Mouse (Mus musculus): ENCODE results near the gene Prdm16. TPM values are rescaled to one million over a fixed set of nuclear protein-coding genes. Genes with fewer than 3 reads are reported as not detected.

Prdm16 gene
- total RNA-seq, 1 experiment = 3.1 TPM

GRCm38 (mm10) chr4:154425284-154425683 lies 211.4 kb downstream of the Prdm16 start:
- Histone ChIP-seq H3K4me1 (ENCODE audit: control insufficient read depth in 2 of 2, insufficient read depth in 2 of 2, low read length in 2 of 2, poor library complexity in 1 of 2) (no peaks in the 10 kb centered on the region; a peak in 1 of 4 replicates), H3K36me3 (ENCODE audit: control insufficient read depth, insufficient read depth, low read length, poor library complexity, severe bottlenecking) (no peaks in the 10 kb centered on the region), H3K27ac (ENCODE audit: insufficient read depth, low read depth, low read length, poor library complexity, severe bottlenecking) (peak overlapping the region; percentile 13; the same call in 1 of the 2 replicates), H3K9me3 (ENCODE audit: control insufficient read depth, insufficient read depth, low read depth, low read length) (no peaks in the 10 kb centered on the region), H3K4me3 (ENCODE audit: insufficient read depth in 1 of 2, low read depth in 1 of 2, low read length in 2 of 2, poor library complexity in 1 of 2, severe bottlenecking in 1 of 2) (peak overlapping the region in 1 of 2 experiments; percentile 14; a peak in 1 of 4 replicates), H3K9ac (ENCODE audit: insufficient read depth, low read depth, low read length, poor library complexity, severe bottlenecking) (no peak overlapping the region)
- TF ChIP-seq ZNF384 (IDR thresholded peaks at IDR 0.05; ENCODE audit: low read depth, low read length) = no peak
- no peak for TF ChIP-seq MAFK (IDR thresholded peaks at IDR 0.05; ENCODE audit: insufficient read depth, low read depth, low read length)
- no peak for TF ChIP-seq HCFC1 (IDR thresholded peaks at IDR 0.05; ENCODE audit: borderline replicate concordance, insufficient read depth, low read length)
- TF ChIP-seq ZC3H11A (IDR thresholded peaks at IDR 0.05; ENCODE audit: borderline replicate concordance, low read depth, low read length) = no peak
- no peak for TF ChIP-seq CHD2 (IDR thresholded peaks at IDR 0.05; ENCODE audit: low read depth, low read length)
- in situ Hi-C loops (cut with MboI; ENCODE audit: low sequenced_read_pairs in 2 of 2, unreplicated experiment in 2 of 2) = no loop called here
- no peak for DNase-seq (ENCODE audit: low read depth, low spot score)

GRCm38 (mm10) chr4:154424681-154425080 lies 212.0 kb downstream of the Prdm16 start:
- TF ChIP-seq CHD2 (IDR thresholded peaks at IDR 0.05; ENCODE audit: low read depth, low read length) (no peak), MAFK (IDR thresholded peaks at IDR 0.05; ENCODE audit: insufficient read depth, low read depth, low read length) (no peak), ZC3H11A (IDR thresholded peaks at IDR 0.05; ENCODE audit: borderline replicate concordance, low read depth, low read length) (no peak), ZNF384 (IDR thresholded peaks at IDR 0.05; ENCODE audit: low read depth, low read length) (no peak), HCFC1 (IDR thresholded peaks at IDR 0.05; ENCODE audit: borderline replicate concordance, insufficient read depth, low read length) (no peak)
- Histone ChIP-seq H3K4me3 (ENCODE audit: insufficient read depth in 1 of 2, low read depth in 1 of 2, low read length in 2 of 2, poor library complexity in 1 of 2, severe bottlenecking in 1 of 2) (no peak overlapping the region), H3K9me3 (ENCODE audit: control insufficient read depth, insufficient read depth, low read depth, low read length) (no peaks in the 10 kb centered on the region), H3K27ac (ENCODE audit: insufficient read depth, low read depth, low read length, poor library complexity, severe bottlenecking) (no peak overlapping the region), H3K36me3 (ENCODE audit: control insufficient read depth, insufficient read depth, low read length, poor library complexity, severe bottlenecking) (no peaks in the 10 kb centered on the region), H3K9ac (ENCODE audit: insufficient read depth, low read depth, low read length, poor library complexity, severe bottlenecking) (no peak overlapping the region), H3K4me1 (ENCODE audit: control insufficient read depth in 2 of 2, insufficient read depth in 2 of 2, low read length in 2 of 2, poor library complexity in 1 of 2) (no peaks in the 10 kb centered on the region; a peak in 1 of 4 replicates)
- no peak for DNase-seq (ENCODE audit: low read depth, low spot score)
- in situ Hi-C loops (cut with MboI; ENCODE audit: low sequenced_read_pairs in 2 of 2, unreplicated experiment in 2 of 2) = no loop called here

- H3K36me3 ChIP-seq (ENCODE audit: control insufficient read depth, insufficient read depth, low read length, poor library complexity, severe bottlenecking) = no peaks in the 10 kb centered on the region
- H3K9me3 ChIP-seq (ENCODE audit: control insufficient read depth, insufficient read depth, low read depth, low read length) = no peaks in the 10 kb centered on the region
- no peak overlapping the region for H3K9ac ChIP-seq (ENCODE audit: insufficient read depth, low read depth, low read length, poor library complexity, severe bottlenecking)
- in situ Hi-C loops (cut with MboI; ENCODE audit: low sequenced_read_pairs in 2 of 2, unreplicated experiment in 2 of 2) = no loop called here
- H3K27ac ChIP-seq (ENCODE audit: insufficient read depth, low read depth, low read length, poor library complexity, severe bottlenecking) = no peak overlapping the region
- DNase-seq (ENCODE audit: low read depth, low spot score) = no peak
- no peak overlapping the region for H3K4me3 ChIP-seq (ENCODE audit: insufficient read depth in 1 of 2, low read depth in 1 of 2, low read length in 2 of 2, poor library complexity in 1 of 2, severe bottlenecking in 1 of 2)
- no peaks in the 10 kb centered on the region; a peak in 1 of 4 replicates for H3K4me1 ChIP-seq (ENCODE audit: control insufficient read depth in 2 of 2, insufficient read depth in 2 of 2, low read length in 2 of 2, poor library complexity in 1 of 2)
- TF ChIP-seq MAFK (IDR thresholded peaks at IDR 0.05; ENCODE audit: insufficient read depth, low read depth, low read length) = no peak
- TF ChIP-seq CHD2 (IDR thresholded peaks at IDR 0.05; ENCODE audit: low read depth, low read length) = no peak
- TF ChIP-seq ZNF384 (IDR thresholded peaks at IDR 0.05; ENCODE audit: low read depth, low read length) = no peak
- no peak for TF ChIP-seq ZC3H11A (IDR thresholded peaks at IDR 0.05; ENCODE audit: borderline replicate concordance, low read depth, low read length)
- TF ChIP-seq HCFC1 (IDR thresholded peaks at IDR 0.05; ENCODE audit: borderline replicate concordance, insufficient read depth, low read length) = no peak
Measured at GRCm38 (mm10) chr4:154422431-154422913, 214.2 kb downstream of the Prdm16 start.

GRCm38 (mm10) chr4:154420749-154421148 lies 215.9 kb downstream of the Prdm16 start:
- Histone ChIP-seq H3K9me3 (ENCODE audit: control insufficient read depth, insufficient read depth, low read depth, low read length) (no peaks in the 10 kb centered on the region), H3K27ac (ENCODE audit: insufficient read depth, low read depth, low read length, poor library complexity, severe bottlenecking) (no peak overlapping the region), H3K36me3 (ENCODE audit: control insufficient read depth, insufficient read depth, low read length, poor library complexity, severe bottlenecking) (no peaks in the 10 kb centered on the region), H3K4me3 (ENCODE audit: insufficient read depth in 1 of 2, low read depth in 1 of 2, low read length in 2 of 2, poor library complexity in 1 of 2, severe bottlenecking in 1 of 2) (no peak overlapping the region), H3K4me1 (ENCODE audit: control insufficient read depth in 2 of 2, insufficient read depth in 2 of 2, low read length in 2 of 2, poor library complexity in 1 of 2) (no peaks in the 10 kb centered on the region; a peak in 1 of 4 replicates), H3K9ac (ENCODE audit: insufficient read depth, low read depth, low read length, poor library complexity, severe bottlenecking) (no peak overlapping the region)
- TF ChIP-seq ZC3H11A (IDR thresholded peaks at IDR 0.05; ENCODE audit: borderline replicate concordance, low read depth, low read length) = no peak
- no peak for TF ChIP-seq CHD2 (IDR thresholded peaks at IDR 0.05; ENCODE audit: low read depth, low read length)
- TF ChIP-seq HCFC1 (IDR thresholded peaks at IDR 0.05; ENCODE audit: borderline replicate concordance, insufficient read depth, low read length) = no peak
- TF ChIP-seq MAFK (IDR thresholded peaks at IDR 0.05; ENCODE audit: insufficient read depth, low read depth, low read length) = no peak
- TF ChIP-seq ZNF384 (IDR thresholded peaks at IDR 0.05; ENCODE audit: low read depth, low read length) = no peak
- no peak for DNase-seq (ENCODE audit: low read depth, low spot score)
- in situ Hi-C loops (cut with MboI; ENCODE audit: low sequenced_read_pairs in 2 of 2, unreplicated experiment in 2 of 2) = no loop called here
